Mouse (Mus musculus) heart, postnatal 14 days (tissue): ENCODE measurements around the gene Map2k3. TPM values are rescaled to one million over a fixed set of nuclear protein-coding genes. Genes with fewer than 3 reads are reported as not detected.

Experiments
- DNase-seq, 2 experiments: peaks; one replicate each; pipeline ENCODE4 v3.0.0; 2021 to 2022
- intact Hi-C: fragments of 180-260 bp; cut with DNase I; formaldehyde crosslinking; loops from one replicate; pipeline ENCODE4 v1.15.1; 2025
- total RNA-seq, 2 experiments: library from RNA; stranded (reverse); gene quantifications; 2 replicates each; pipeline ENCODE4 v1.2.3; 2021

The Map2k3 gene
- total RNA-seq, 2 experiments from 2014 or later = 71.2 to 77.8 TPM

DNA sequence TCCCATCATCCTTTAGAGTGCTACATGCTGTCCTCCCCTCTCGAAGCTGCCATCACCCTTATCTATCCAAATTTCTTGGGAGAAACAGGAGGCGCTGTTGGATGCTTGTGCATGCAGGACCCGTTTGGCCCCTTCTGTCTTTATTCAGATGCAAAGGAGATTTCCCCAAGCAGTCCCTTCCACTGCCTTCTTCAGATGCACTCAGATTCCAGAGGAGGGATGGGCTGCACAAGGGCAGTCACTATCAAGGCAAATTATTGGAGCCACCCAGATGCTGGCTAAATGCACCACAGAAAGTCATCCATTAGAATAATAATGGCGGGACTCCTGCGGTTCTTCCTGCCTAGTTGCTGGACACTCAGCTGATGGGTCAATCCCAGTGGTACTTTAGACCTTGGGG, 8.9 kb upstream of the Map2k3 start:
- DNase-seq = no peak
- intact Hi-C loops = no loop called here

DNA sequence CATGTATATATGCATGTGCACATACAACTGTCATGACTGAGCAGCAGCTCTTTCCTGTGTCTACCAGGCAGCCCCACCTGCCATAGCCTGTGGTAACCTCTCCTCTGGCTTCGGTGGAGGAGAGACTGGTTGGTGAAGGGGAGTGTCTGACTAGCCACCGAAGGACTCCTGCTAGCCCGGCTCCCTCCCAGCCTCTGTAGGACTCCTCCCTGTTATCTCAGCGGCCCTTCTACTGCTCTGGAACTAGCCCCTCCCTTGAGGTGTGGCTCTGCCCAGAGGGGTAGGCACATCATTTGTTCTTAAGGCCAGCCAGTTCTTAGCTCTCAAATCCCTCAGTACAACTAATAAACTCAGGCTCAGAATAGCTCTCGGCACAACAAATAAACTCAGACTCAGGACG, 7.3 kb upstream of the Map2k3 start:
- intact Hi-C loops = no loop called here
- DNase-seq = no peak

DNA sequence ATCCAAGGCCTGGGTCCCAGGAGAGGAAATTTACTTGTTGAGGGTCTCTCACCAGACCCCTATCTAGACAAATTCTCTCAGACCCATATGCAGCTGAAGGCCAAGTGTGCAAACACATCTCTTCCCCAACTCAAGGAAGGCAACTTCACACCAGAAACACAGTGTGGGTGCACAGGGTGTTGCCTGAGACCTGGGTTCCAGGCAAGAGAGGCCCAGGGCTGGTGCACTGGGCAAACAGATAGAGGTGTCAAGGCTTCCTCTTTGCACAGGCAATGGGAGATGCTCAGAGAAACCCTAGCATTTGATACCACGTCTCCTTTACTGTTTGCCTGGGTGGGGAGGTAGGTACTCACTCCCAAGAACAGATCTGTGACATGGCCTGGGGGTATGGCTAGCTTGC, 6.9 kb upstream of the Map2k3 start:
- intact Hi-C loops = no loop called here
- no peak for DNase-seq

DNA sequence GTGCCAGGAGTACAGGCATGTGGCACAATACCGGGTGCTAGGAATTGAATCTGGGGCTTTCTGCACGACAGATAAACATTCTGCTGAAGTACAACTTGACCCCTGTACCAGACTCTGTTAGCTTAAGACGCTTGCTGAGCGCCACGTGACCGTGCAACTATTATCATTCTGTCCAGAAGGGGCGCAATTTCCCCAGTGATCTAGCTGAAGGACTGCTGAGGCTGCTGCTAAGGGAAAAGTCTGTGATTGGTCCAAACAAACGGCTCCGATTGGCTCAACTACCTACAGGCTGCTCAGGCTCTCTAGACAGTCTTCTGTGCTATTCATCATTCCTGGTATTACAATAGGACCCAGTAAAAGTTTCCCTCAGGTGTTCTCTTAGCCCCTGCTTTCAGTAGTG, 4.6 kb upstream of the Map2k3 start:
- peak; percentile 86 to 94 for DNase-seq
- intact Hi-C loops = no loop called here

DNA sequence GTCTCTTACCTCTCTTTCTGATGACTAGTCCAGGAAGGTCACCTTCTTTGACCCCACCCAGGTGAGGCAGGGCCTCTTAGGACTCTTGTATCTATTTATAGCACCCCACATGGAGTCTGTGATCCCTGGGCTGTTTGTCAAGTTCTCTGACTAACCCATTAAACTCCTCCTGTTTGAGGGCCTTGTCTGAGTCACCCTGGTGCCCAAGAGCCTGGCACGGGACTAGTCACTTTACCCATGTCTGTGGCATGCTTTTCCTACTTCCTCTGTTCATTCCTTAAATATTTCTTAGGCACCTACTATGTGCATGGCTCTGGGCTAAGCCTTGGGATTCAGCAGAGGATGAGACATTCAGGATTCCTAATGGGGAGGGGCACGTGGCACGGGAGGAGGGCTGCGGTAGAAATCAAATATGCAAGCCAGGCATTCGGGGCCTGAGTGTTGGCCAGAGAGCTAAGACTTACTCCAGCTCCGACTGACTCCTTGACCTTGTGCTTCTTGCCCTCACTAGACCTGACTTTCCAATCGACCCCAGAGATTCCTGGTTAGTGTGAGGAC, 1.0 kb upstream of the Map2k3 start:
- peak in 1 of 2 experiments; percentile 36 for DNase-seq
- intact Hi-C loops = no loop called here

DNA sequence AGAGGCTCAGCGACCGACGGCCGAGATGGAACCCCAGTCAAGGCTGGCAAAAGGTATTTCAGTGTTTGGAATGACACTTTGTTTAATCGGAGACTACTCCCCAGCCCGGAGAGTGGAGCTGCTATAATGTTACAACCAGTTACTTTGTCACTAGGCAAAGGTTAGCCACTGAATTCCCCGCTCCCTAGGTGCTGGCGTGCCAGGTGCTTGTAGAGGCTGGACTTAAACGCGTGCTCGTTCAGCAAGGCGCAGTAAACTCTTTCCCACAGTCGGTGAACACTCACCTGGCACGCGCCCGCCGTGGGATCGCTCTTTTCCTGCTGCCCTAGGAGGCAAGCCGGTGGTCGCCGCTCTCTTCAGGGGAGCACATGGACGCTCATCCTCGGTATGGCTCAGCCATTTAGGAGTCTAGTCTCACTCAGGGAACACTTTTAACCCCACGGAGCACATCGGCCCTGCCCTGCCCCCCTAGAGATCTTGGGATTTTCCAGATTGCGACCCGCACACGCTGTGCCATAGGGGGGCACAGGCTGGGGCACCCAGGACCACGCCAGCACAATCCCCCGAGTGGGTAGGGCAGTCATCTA, 458 bp upstream of the Map2k3 start:
- no peak for DNase-seq
- intact Hi-C loops = no loop called here

DNA sequence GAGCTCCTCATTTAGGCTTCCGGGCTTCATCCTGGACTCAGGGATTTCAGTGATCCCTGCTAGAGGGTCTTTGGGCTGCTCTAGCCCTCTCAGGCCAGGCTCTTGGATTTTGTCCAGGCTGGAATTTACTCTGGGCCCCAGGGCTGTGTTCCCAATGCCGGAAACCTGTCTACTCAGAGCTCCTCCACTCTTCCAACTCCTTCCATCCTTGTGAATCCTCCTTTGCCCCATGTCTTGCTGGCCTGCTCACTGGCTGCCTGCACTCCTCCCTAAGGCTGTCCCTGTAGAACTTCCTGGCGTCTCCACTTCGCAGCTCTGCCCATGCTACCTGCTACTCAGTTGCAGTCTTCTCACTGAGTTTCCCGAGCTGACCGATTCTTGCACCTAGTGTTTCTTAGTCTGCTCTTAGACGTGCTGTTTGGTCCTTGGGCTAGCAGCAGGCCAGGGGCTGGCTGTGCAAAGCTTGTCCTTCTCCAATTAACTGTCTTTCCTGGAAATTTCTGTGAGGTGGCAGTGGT, 729 bp downstream of the Map2k3 start:
- DNase-seq = no peak
- intact Hi-C loops = no loop called here

DNA sequence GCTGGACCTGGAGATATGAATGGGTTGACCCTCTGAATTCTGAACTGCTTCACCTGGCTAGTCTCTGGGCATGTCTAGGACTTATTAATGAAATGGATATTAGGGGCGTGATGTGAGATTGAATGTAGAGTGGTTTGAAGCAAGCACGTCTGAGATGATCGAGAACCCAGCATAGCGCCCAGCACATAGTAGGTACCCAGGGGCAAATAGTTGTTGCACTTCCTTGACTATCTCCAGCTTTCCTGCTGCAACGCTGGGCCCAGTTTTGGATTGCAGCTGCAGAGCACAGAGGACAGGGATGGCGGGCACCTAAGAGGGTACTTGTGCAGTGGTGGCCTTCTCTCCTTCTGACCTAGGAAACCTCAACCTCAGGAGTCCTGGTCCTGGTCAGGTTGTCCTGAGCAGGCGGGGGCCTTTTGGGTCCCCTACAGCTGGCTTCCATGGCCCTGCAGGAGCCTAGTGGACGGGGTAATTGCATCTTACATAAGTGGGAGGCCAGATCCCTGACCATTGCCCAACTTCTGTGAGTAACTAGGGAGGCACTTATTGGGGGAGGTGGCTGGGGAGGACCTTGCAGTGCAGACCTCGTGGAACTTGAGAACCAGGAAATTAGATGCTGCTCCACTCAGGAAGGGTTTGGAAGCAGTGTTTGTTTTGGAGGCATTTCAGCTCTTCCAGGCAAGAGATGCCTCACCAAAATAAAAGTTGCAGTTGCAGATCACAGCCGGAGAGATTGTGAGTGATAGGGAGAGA, 1.5 kb downstream of the Map2k3 start:
- intact Hi-C loops = no loop called here
- peak in 1 of 2 experiments; percentile 31 for DNase-seq

DNA sequence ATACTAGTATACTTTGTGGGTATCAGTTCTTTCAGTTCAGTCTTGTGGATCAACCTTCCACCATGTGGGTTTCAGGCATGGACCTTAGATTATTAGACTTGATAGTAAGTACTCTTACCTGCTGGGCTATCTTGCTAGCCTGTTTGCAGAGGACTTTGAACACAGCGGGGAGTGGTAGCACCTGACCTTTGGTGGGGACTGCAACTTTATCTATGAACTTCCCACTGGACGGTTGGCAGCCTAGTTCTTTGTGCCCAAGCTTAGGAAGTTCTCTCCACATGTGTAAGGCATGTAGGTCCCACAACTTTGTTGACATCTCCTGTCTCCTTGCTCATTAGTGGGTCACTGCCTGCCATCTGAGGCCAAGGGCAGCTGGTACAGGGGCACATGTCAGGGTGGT, 3.0 kb downstream of the Map2k3 start:
- no peak for DNase-seq
- intact Hi-C loops = no loop called here

DNA sequence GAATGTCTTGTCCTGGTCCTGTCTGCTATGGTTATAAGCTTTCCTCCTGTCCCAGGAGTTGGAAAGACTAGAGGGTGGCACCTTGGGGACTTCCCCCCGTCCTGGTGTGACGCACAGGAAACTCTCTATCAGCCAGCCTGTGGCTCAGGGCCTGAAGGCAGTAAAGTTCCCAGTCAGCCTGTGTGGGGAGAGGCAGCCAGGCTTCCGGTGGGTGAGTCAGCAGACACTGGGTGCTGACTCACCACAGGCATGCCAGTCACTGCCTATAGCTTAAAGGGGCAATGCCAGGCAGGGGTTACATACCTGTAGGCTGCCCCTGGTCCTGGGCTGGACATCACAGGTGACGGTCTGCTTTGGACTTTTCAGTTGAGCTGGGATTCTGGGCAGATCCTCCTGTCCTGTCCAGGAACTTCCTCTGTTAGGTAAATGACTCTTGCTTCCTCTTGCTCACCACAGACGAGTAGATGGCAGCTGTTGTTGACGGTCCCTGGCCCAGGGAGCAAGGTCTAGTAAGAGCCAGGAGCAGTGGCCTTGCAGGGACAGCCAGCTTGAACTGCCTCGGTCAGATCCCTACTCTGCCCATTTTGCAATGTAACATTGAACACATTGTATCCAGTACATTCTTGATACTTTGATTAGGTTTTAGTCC, 3.6 kb downstream of the Map2k3 start:
- intact Hi-C loops = no loop called here
- DNase-seq = peak; percentile 66 to 71

DNA sequence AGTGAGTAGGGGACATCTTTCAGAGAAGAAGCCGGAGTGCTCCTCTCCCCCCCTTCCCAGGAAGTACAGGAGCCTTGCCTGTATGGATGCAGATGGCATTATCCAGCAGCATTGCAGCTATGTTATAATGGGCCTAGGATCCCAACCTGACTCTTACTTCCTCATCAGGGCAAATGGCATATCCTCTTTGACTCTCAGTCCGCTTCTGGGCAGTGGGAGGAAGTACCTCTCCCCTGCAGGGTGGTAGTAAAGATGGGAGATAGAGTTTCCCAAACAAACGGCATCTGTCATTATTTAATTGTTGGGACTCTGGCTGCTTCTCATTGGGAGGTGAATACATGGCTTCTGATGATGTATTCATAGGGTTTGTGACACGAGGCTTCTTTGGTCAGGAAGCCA, 4.1 kb downstream of the Map2k3 start:
- intact Hi-C loops = no loop called here
- DNase-seq = no peak

DNA sequence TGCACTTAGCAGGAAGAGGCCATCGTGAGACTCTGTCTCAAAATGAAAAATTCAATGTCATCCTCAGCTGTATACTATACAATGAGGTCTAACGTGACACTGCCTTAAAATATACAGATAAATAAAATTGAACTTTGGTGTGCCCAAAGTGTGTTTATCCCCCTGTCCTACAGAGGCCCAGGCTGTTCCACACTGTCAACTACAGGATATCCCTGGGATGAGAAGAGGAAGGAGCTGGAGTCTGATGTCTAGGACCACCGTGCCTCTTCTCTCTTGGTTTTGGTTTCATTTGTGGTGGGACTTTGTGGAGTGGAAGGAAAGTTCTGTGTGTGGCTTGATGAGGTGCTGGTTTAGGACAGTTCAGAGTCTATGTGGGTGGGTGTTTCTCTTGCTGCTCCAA, 5.8 kb downstream of the Map2k3 start:
- DNase-seq = no peak
- intact Hi-C loops = no loop called here

DNA sequence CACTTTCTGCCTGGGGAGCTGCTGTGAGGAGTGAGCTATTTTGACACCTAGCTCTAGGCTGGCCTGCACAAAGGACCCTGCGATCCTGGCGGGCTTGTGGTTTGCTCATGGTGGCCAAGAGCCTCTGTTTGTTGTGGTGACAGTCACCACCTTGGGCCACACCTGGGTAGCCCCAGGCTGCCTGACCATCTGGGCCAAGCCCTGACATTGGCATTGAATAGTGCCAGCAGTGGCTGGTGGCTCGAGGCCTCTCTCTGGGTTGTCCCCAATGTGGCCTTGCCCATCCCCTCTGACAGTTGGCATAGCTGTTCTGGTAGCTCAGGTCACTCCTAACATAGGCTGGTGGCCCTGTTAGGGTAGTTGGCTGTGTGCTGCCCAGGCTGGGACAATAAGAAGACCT, 7.7 kb downstream of the Map2k3 start:
- peak; percentile 39 to 71 for DNase-seq
- intact Hi-C loops = no loop called here

DNA sequence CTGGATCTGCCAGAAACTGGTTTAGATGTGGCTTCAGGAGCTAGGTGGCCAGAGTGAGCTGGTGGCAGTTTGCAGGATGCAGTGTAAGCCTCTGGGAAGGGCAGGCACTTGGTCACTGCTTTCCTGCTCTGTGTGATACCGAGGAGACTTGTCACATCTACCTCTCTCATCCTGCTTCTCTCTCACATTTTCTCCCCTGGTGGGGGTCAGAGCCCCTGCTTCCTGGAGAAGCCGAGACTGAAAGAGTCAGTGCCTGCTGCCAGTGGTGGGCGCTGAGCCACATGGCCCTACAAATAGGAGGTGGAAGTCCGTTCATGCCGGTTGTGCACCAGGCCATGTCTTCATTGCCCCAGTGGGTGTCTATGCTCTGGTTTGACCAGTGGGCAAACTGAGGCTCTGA, 8.7 kb downstream of the Map2k3 start:
- no peak for DNase-seq
- intact Hi-C loops = no loop called here

DNA sequence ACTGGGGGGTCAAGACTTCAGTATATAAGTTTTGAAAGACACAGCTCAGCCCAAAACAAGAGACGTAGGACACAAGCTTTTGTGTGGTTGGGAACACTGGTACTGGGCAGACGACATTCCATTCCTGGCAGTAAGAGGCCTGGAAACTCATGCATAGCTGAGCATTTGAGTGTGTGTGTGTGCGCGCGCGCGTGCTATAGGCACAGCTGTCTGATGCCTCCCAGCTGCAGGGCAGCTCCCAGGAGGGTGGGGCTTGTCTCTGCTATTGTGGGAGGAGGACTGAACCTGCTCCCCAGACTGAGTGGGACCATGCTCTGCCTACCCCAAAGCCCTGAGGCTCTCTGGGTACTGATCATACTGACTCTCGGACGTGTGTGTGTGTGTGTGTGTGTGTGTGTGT, 9.5 kb downstream of the Map2k3 start:
- DNase-seq = no peak
- intact Hi-C loops = no loop called here

DNA sequence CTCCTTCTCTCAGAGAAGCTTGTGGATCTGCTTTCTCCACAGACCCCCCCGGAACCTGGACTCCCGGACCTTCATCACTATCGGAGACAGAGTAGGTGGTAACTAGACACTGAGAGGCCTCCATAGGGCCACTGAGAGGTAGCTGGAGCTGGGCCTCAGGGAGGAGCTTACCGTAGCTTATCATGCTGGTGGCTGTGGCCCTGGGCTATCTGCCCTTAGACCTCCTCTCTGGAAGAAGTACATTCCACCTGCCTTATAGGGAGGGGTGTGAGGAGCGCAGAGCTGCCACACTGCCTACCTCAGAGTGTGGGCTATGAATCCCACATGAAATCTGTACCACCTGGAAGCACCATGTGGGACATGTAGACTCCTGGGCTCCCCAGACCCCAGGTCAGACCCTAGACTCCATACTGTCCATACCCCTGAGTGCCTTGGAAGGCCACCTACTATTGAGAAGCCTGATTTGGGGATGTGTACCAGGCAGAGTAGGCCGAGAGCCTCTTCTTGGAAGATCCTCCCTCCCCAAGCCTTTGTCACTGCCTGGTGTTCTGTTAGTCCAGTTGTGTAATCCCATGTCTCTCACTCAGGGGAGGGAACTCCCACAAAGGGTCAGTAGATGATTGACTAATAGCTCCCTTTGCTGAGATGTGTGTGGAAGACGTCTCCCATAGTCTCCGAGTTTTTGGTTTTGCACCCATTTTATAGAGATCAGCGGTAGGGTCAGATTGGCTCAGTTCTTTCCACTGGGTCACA, 10.6 kb downstream of the Map2k3 start:
- DNase-seq = no peak
- intact Hi-C loops = no loop called here

DNA sequence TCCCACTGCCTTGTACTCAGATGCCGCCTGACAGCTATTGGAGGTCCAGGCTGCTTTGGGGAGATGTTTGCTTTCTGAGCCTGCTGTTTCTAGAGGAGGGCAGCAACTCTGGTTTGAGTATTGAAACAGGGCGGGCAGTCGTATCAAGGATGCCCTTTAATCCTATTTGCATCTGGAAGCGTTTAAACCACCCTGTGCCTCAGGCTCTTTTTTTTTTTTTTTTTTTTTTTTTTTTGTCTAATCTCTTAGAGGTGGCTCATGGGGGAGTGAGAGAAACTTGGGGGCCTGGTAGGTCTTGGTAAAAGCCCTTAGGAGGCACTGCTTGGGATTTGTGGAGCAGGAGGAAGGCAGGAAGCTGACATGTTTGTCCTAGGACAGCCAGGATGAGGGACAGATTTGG, 13.2 kb downstream of the Map2k3 start:
- intact Hi-C loops = no loop called here
- no peak for DNase-seq

DNA sequence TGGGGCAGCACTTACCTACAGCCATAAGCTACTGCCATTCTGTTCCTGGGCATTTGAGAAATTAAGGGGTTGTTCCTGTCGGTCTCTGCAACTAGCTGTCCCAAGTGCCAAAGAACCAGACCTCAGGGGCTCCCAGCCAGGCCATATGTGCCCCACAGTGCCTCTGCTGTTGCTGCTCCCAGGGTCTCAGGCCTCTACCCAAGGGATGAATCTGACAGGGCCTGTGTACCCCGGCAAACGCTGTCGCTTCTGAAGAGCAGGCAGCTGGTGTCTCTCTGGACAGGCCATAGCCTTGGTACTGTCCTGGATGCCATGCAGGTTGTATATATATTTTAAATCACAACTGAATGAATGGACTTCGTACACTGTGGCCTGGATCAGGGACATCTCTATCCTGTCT, 20.1 kb downstream of the Map2k3 start:
- no peak for DNase-seq
- intact Hi-C loops = no loop called here

DNA sequence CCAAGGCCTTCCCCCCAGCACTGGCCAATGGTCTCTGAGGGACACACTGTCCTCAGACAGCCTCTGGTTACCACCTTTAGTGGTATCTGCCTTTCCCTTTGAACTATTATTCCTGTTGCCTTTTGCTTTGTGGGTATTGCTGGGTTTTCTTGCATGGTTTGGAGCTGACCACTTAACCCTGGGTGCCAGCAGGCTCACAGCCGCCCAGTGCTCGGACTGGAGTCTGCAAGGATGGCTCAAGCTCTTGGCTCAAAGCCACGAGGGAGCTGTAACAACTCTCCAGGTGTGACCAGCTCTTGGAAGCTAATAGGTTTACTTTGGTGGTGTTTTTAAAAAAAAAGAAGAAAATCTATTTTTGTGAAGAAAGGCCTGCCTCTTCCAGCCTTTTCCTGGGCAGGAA, 20.5 kb downstream of the Map2k3 start:
- no peak for DNase-seq
- intact Hi-C loops = no loop called here

DNA sequence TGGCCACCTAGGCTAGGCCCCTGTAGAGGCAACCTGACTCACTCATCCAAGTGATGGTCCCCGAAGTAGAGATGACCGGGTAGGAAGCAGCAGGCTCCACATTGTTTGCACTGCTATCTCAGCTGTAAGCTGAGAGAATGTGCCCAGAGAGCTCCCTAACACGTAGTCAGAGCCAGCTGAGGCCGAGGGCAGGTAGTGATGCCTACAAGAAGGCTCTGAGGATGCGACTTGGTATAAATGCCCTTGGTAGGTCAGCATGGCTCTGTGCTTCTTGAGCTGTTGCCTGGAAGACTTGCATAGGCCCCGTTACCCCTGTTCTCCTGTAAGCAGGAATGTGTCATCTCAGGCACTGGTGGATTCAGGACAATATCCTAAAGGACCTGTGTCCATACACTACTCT, 21.2 kb downstream of the Map2k3 start:
- no peak for DNase-seq
- intact Hi-C loops = loop anchor here (1.0 kb wide), 1 partner anchor 138 kb away; no protein-coding TSS in a partner anchor

DNA sequence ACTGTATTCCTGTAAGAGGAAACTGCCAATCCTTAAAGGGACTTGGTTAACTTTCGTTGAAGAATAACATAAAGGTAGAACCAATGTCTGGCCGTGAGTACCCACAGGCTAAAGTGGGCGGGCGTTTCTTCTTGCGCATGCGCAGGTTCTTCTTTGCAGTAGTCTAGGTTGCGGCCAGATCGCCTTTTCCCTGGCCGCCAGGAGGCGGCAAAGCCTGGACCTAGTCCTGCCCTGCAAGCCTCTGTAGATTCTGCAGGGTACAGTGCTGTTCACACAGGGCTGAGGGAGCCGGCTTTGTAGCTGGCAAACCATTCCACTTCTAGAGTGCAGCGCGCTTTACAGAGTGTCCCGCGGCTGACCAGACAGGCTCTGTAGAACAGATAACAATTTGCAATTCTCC, 22.0 kb downstream of the Map2k3 start:
- intact Hi-C loops = loop anchor here (1.0 kb wide), 1 partner anchor 137 kb away; no protein-coding TSS in a partner anchor
- DNase-seq = peak; percentile 88 to 92
